In genomic region chr1:171248386-171249226, GRCm38 (mm10) we compare ENCODE assay signal across 8 mouse cellular contexts. TPM values are rescaled to one million over a fixed set of nuclear protein-coding genes. Genes with fewer than 3 reads are reported as not detected.
A peak's percentile ranks its signal among the peaks of the same experiment; 100 is the strongest.
DNase-seq lines count a peak whose midpoint lies in the region; ATAC-seq and TF ChIP-seq lines count a peak whose summit lies in the region.

No protein-coding gene starts in this region.

- 0 out of 2 replicates have a peak overlapping the region, but pooled peaks have one; percentile 72 for H3K27ac ChIP-seq in liver, adult 2 months (replicated peaks; ENCODE audit: insufficient read depth, low read depth, low read length)
- no peak overlapping the region for H3K27ac ChIP-seq in hindbrain, embryonic 11.5 days (ENCODE audit: low read depth, low read length)
- no peak overlapping the region for H3K27ac ChIP-seq in neural tube, embryonic 12.5 days

- no peak overlapping the region for H3K4me3 ChIP-seq in liver, adult 2 months (ENCODE audit: insufficient read depth, low read depth, low read length)
- no peak overlapping the region for H3K4me3 ChIP-seq in hindbrain, embryonic 11.5 days (ENCODE audit: low read depth, low read length)
- no peak overlapping the region for H3K4me3 ChIP-seq in neural tube, embryonic 12.5 days

- ATAC-seq in hindbrain, embryonic 11.5 days (ENCODE audit: low FRiP score) = peak; percentile 4; the same call in 1 of the 2 replicates
- no peak for ATAC-seq in neural tube, embryonic 12.5 days (ENCODE audit: low FRiP score, low read depth)
- no peak for ATAC-seq in granulocyte monocyte progenitor cell, adult 5-6 weeks (replicated peaks; ENCODE audit: poor library complexity, severe bottlenecking)

- no peak for TF ChIP-seq POLR2A in liver, adult 2 months (IDR thresholded peaks at IDR 0.05; ENCODE audit: extremely low read depth, insufficient read depth, low read length)

- peaks cover 9% of the 10 kb centered on the region; the same call in 1 of the 2 replicates for H3K79me2 ChIP-seq in liver, adult 2 months (ENCODE audit: control insufficient read depth, insufficient read depth, low read length)

- no peak overlapping the region for H3K9ac ChIP-seq in liver, adult 2 months (ENCODE audit: low read depth, low read length)
- H3K9ac ChIP-seq in hindbrain, embryonic 11.5 days (ENCODE audit: low read depth, low read length) = no peak overlapping the region
- no peak overlapping the region for H3K9ac ChIP-seq in neural tube, embryonic 12.5 days

- TF ChIP-seq CTCF in liver, adult 2 months (IDR thresholded peaks at IDR 0.05; ENCODE audit: low read depth, low read length) = no peak

- 74% methylated on average over 3 of the region's 3 CpGs for WGBS in liver, adult 2 months
- 29% methylated on average over 3 of the region's 3 CpGs for WGBS in hindbrain, embryonic 11.5 days
- 49% methylated on average over 3 of the region's 3 CpGs for WGBS in neural tube, embryonic 12.5 days

- H3K36me3 ChIP-seq in liver, adult 2 months (ENCODE audit: control insufficient read depth, insufficient read depth, low read length) = peaks cover 6% of the 10 kb centered on the region; the same call in 1 of the 2 replicates
- no peaks in the 10 kb centered on the region for H3K36me3 ChIP-seq in hindbrain, embryonic 11.5 days (ENCODE audit: control insufficient read depth, insufficient read depth, low read length)
- peaks cover 16% of the 10 kb centered on the region for H3K36me3 ChIP-seq in neural tube, embryonic 12.5 days

- no peaks in the 10 kb centered on the region for H3K27me3 ChIP-seq in liver, adult 2 months (ENCODE audit: control insufficient read depth, insufficient read depth, low read length)
- no peaks in the 10 kb centered on the region for H3K27me3 ChIP-seq in hindbrain, embryonic 11.5 days (ENCODE audit: control insufficient read depth, insufficient read depth, low read length)
- H3K27me3 ChIP-seq in neural tube, embryonic 12.5 days (replicated peaks) = no peaks in the 10 kb centered on the region

- peaks cover 10% of the 10 kb centered on the region for H3K4me1 ChIP-seq in liver, adult 2 months (ENCODE audit: control insufficient read depth, insufficient read depth, low read length)
- peaks cover 14% of the 10 kb centered on the region for H3K4me1 ChIP-seq in hindbrain, embryonic 11.5 days (replicated peaks; ENCODE audit: control insufficient read depth, insufficient read depth, low read length)
- peaks cover 54% of the 10 kb centered on the region for H3K4me1 ChIP-seq in neural tube, embryonic 12.5 days

- H3K9me3 ChIP-seq in hindbrain, embryonic 11.5 days (ENCODE audit: control insufficient read depth, low read length) = no peaks in the 10 kb centered on the region
- H3K9me3 ChIP-seq in neural tube, embryonic 12.5 days = no peaks in the 10 kb centered on the region

- peak; percentile 23 for DNase-seq in adrenal gland, adult 2 months
- no peak for DNase-seq in adrenal gland, postnatal 10 days
- no peak for DNase-seq in liver, adult 2 months (ENCODE audit: extremely low read depth, low read depth, low spot score)
- no peak for DNase-seq in liver
- peak; percentile 36 for DNase-seq in hindbrain, embryonic 11.5 days (ENCODE audit: low spot score)
- no peak for DNase-seq in urinary bladder, postnatal 4 days (ENCODE audit: low spot score in 2 of 2)

- no peak overlapping the region for H3K4me2 ChIP-seq in hindbrain, embryonic 11.5 days (replicated peaks; ENCODE audit: low read depth, low read length)
- H3K4me2 ChIP-seq in neural tube, embryonic 12.5 days (replicated peaks) = peak overlapping the region; percentile 18

RNA-seq across cellular contexts. Expression of gene Adamts4, which starts 1.6 kb away (rescaled TPM):
- 1 to 10 TPM; 1.1 to 1.3 TPM for total RNA-seq in adrenal gland, adult 2 months (2021)
- 1.7 and 2.8 TPM in 2 replicates for polyA plus RNA-seq in adrenal gland, adult 2 months (2012; rRNA removed)
- 1 to 10 TPM; 4.0 to 5.1 TPM for total RNA-seq in adrenal gland, postnatal 10 days (2021)
- total RNA-seq in liver, adult 2 months (2014; rRNA removed) = 0.09 and 0.13 TPM in 2 replicates
- 0.15 and 0.37 TPM in 2 replicates for polyA plus RNA-seq in liver, adult 2 months (2012; rRNA removed)
- 4.6 and 5.4 TPM in 2 replicates for polyA plus RNA-seq in hindbrain, embryonic 11.5 days (2014; fragmentation: Nextera tagmentation; extraction: Ambion mirVana)
- polyA plus RNA-seq in neural tube, embryonic 12.5 days (2016; fragmentation: Nextera tagmentation; extraction: Ambion mirVana) = 6.2 and 6.3 TPM in 2 replicates
- not detected in 2 replicates for total RNA-seq in granulocyte monocyte progenitor cell, adult 5-6 weeks (2014; fragmentation: Nextera tagmentation)
- total RNA-seq in granulocyte monocyte progenitor cell, adult 5-6 weeks (2017) = not detected in 2 replicates

RNA-seq across cellular contexts. Expression of gene Ndufs2, which starts 2.6 kb away (rescaled TPM):
- 100 to 1,000 TPM; 558 to 829 TPM for total RNA-seq in adrenal gland, adult 2 months (2021)
- polyA plus RNA-seq in adrenal gland, adult 2 months (2012; rRNA removed) = 210 and 224 TPM in 2 replicates
- 1,000 to 10,000 TPM in 1 of 2 experiments, 100 to 1,000 TPM in 1; 996 to 1,019 TPM for total RNA-seq in adrenal gland, postnatal 10 days (2021)
- total RNA-seq in liver, adult 2 months (2014; rRNA removed) = 272 and 275 TPM in 2 replicates
- 174 and 195 TPM in 2 replicates for polyA plus RNA-seq in liver, adult 2 months (2012; rRNA removed)
- polyA plus RNA-seq in hindbrain, embryonic 11.5 days (2014; fragmentation: Nextera tagmentation; extraction: Ambion mirVana) = 259 and 263 TPM in 2 replicates
- 233 and 247 TPM in 2 replicates for polyA plus RNA-seq in neural tube, embryonic 12.5 days (2016; fragmentation: Nextera tagmentation; extraction: Ambion mirVana)
- 270 and 271 TPM in 2 replicates for total RNA-seq in granulocyte monocyte progenitor cell, adult 5-6 weeks (2014; fragmentation: Nextera tagmentation)
- total RNA-seq in granulocyte monocyte progenitor cell, adult 5-6 weeks (2017) = 358 and 391 TPM in 2 replicates

RNA-seq across cellular contexts. Expression of gene Fcer1g, which starts 14.4 kb away (rescaled TPM):
- 10 to 100 TPM; 22.9 to 31.2 TPM for total RNA-seq in adrenal gland, adult 2 months (2021)
- 56.0 and 66.2 TPM in 2 replicates for polyA plus RNA-seq in adrenal gland, adult 2 months (2012; rRNA removed)
- 10 to 100 TPM; 14.4 to 19.2 TPM for total RNA-seq in adrenal gland, postnatal 10 days (2021)
- 6.4 and 12.4 TPM in 2 replicates for total RNA-seq in liver, adult 2 months (2014; rRNA removed)
- polyA plus RNA-seq in liver, adult 2 months (2012; rRNA removed) = 21.3 and 50.7 TPM in 2 replicates
- polyA plus RNA-seq in hindbrain, embryonic 11.5 days (2014; fragmentation: Nextera tagmentation; extraction: Ambion mirVana) = 22.1 and 26.1 TPM in 2 replicates
- 21.9 and 24.3 TPM in 2 replicates for polyA plus RNA-seq in neural tube, embryonic 12.5 days (2016; fragmentation: Nextera tagmentation; extraction: Ambion mirVana)
- total RNA-seq in granulocyte monocyte progenitor cell, adult 5-6 weeks (2014; fragmentation: Nextera tagmentation) = 327 and 359 TPM in 2 replicates
- total RNA-seq in granulocyte monocyte progenitor cell, adult 5-6 weeks (2017) = 143 and 171 TPM in 2 replicates

RNA-seq across cellular contexts. Expression of gene B4galt3, which starts 21.5 kb away (rescaled TPM):
- 10 to 100 TPM; 30.3 to 33.4 TPM for total RNA-seq in adrenal gland, adult 2 months (2021)
- 53.0 and 56.7 TPM in 2 replicates for polyA plus RNA-seq in adrenal gland, adult 2 months (2012; rRNA removed)
- 10 to 100 TPM; 28.9 to 34.7 TPM for total RNA-seq in adrenal gland, postnatal 10 days (2021)
- total RNA-seq in liver, adult 2 months (2014; rRNA removed) = 4.8 and 6.4 TPM in 2 replicates
- 16.1 and 23.9 TPM in 2 replicates for polyA plus RNA-seq in liver, adult 2 months (2012; rRNA removed)
- polyA plus RNA-seq in hindbrain, embryonic 11.5 days (2014; fragmentation: Nextera tagmentation; extraction: Ambion mirVana) = 59.1 and 66.3 TPM in 2 replicates
- polyA plus RNA-seq in neural tube, embryonic 12.5 days (2016; fragmentation: Nextera tagmentation; extraction: Ambion mirVana) = 88.3 and 95.6 TPM in 2 replicates
- total RNA-seq in granulocyte monocyte progenitor cell, adult 5-6 weeks (2014; fragmentation: Nextera tagmentation) = 24.7 and 25.6 TPM in 2 replicates
- 14.7 and 19.0 TPM in 2 replicates for total RNA-seq in granulocyte monocyte progenitor cell, adult 5-6 weeks (2017)

RNA-seq across cellular contexts. Expression of gene Apoa2, which starts 23.8 kb away (rescaled TPM):
- 10 to 100 TPM in 1 of 2 experiments, 1 to 10 TPM in 1; 4.5 to 48.6 TPM for total RNA-seq in adrenal gland, adult 2 months (2021)
- polyA plus RNA-seq in adrenal gland, adult 2 months (2012; rRNA removed) = 7.8 TPM in 1 of 2 replicates, not detected in the other
- 1,000 to 10,000 TPM; 1,052 to 2,650 TPM for total RNA-seq in adrenal gland, postnatal 10 days (2021)
- total RNA-seq in liver, adult 2 months (2014; rRNA removed) = 15,245 and 18,176 TPM in 2 replicates
- 28,168 and 29,095 TPM in 2 replicates for polyA plus RNA-seq in liver, adult 2 months (2012; rRNA removed)
- polyA plus RNA-seq in hindbrain, embryonic 11.5 days (2014; fragmentation: Nextera tagmentation; extraction: Ambion mirVana) = 3.1 and 5.0 TPM in 2 replicates
- 5.4 and 7.6 TPM in 2 replicates for polyA plus RNA-seq in neural tube, embryonic 12.5 days (2016; fragmentation: Nextera tagmentation; extraction: Ambion mirVana)
- 4.5 and 6.9 TPM in 2 replicates for total RNA-seq in granulocyte monocyte progenitor cell, adult 5-6 weeks (2014; fragmentation: Nextera tagmentation)
- total RNA-seq in granulocyte monocyte progenitor cell, adult 5-6 weeks (2017) = 3.7 and 8.0 TPM in 2 replicates

Comparison
In these comparisons a context has a peak if more than half of its experiments do, and no peak if none do; other contexts are left out.
1. DNase-seq: peak in adrenal gland, adult 2 months (single experiment) and hindbrain, embryonic 11.5 days (single experiment); none in adrenal gland, postnatal 10 days (single experiment), liver, adult 2 months (single experiment), liver (single experiment) and urinary bladder, postnatal 4 days (0 of 2).
2. RNA of gene Fcer1g, which starts 14.4 kb away (total RNA-seq): 143 to 359 TPM in granulocyte monocyte progenitor cell, adult 5-6 weeks; 22.9 to 31.2 TPM in adrenal gland, adult 2 months, 14.4 to 19.2 TPM in adrenal gland, postnatal 10 days and 6.4 to 12.4 TPM in liver, adult 2 months; every median in the first group is over 4 times any median in the second.